Mouse (Mus musculus) ES-Bruce4 (cell line): ENCODE measurements at regions not wholly inside any gene's neighbourhood (a gene's known extent, or its start where the extent isn't known, plus 50 kb on each side); places are given as distances from the start of the nearest gene placed in this dataset.
"Not testable (repeated sequence)": the region's sequence is repeated elsewhere in the genome, so short reads cannot be mapped to it uniquely, and the experiment has no call there.

Source experiments
- H3K27ac ChIP-seq: 2 replicates; pipeline ENCODE4 v1.5.1; 2012; ENCODE audit warnings: low read length, inconsistent platforms; ENCODE audit not compliant: insufficient read depth
- H3K27me3 ChIP-seq: 2 replicates; pipeline ENCODE4 v1.6.1; 2012; ENCODE audit warnings: mild to moderate bottlenecking, low read length, inconsistent platforms; ENCODE audit not compliant: control insufficient read depth, poor library complexity, insufficient read depth, severe bottlenecking
- H3K36me3 ChIP-seq: 2 replicates; pipeline ENCODE4 v1.6.1; 2012; ENCODE audit warnings: inconsistent platforms, mild to moderate bottlenecking, low read length, moderate library complexity; ENCODE audit not compliant: control insufficient read depth, poor library complexity, insufficient read depth, severe bottlenecking
- H3K4me1 ChIP-seq: one replicate; pipeline ENCODE4 v1.8.1; 2011; ENCODE audit warnings: low read length; ENCODE audit not compliant: control insufficient read depth, insufficient read depth
- H3K4me3 ChIP-seq: 2 replicates; pipeline ENCODE4 v1.5.1; 2011; ENCODE audit warnings: low read depth, mild to moderate bottlenecking, low read length
- H3K9ac ChIP-seq: 2 replicates; pipeline ENCODE4 v1.6.1; 2012; ENCODE audit warnings: low read depth, mild to moderate bottlenecking, inconsistent platforms; ENCODE audit not compliant: poor library complexity, severe bottlenecking
- H3K9me3 ChIP-seq: replicated peaks from 2 replicates; pipeline ENCODE4 v1.6.1; 2012; ENCODE audit warnings: mild to moderate bottlenecking, low read length, inconsistent platforms; ENCODE audit not compliant: control insufficient read depth, poor library complexity, insufficient read depth, severe bottlenecking
- CTCF ChIP-seq: IDR thresholded peaks from one replicate; pipeline ENCODE4 v1.8.1; 2011; ENCODE audit warnings: low read depth, low read length
- EP300 ChIP-seq: IDR thresholded peaks from 2 replicates; pipeline ENCODE4 v1.6.1; 2011; ENCODE audit warnings: low read depth, low read length; ENCODE audit not compliant: insufficient read depth
- POLR2A ChIP-seq: IDR thresholded peaks from one replicate; pipeline ENCODE4 v1.8.1; 2011; ENCODE audit warnings: low read length; ENCODE audit not compliant: insufficient read depth

- H3K4me1 ChIP-seq, result no peaks in the 10 kb centered on the region
- no peak for TF ChIP-seq EP300
- TF ChIP-seq POLR2A, result no peak
- no peak for TF ChIP-seq CTCF
- no peaks in the 10 kb centered on the region for H3K27me3 ChIP-seq
- no peak overlapping the region for H3K27ac ChIP-seq
- H3K9ac ChIP-seq, result no peak overlapping the region
- H3K9me3 ChIP-seq, result no peaks in the 10 kb centered on the region
- no peak overlapping the region for H3K4me3 ChIP-seq
- no peaks in the 10 kb centered on the region for H3K36me3 ChIP-seq
Measured at GRCm38 (mm10) chr11:114486455-114486854, 181.9 kb upstream of the Rpl38 start.

GRCm38 (mm10) chr11:114485429-114485828 lies 182.9 kb upstream of the Rpl38 start:
- H3K27ac ChIP-seq, result no peak overlapping the region
- H3K27me3 ChIP-seq, result no peaks in the 10 kb centered on the region
- peak overlapping the region; percentile 21 for H3K4me3 ChIP-seq
- H3K9me3 ChIP-seq, result no peaks in the 10 kb centered on the region
- no peaks in the 10 kb centered on the region for H3K36me3 ChIP-seq
- H3K9ac ChIP-seq, result no peak overlapping the region
- TF ChIP-seq POLR2A (peak; percentile 39), CTCF (no peak), EP300 (no peak)
- H3K4me1 ChIP-seq, result no peaks in the 10 kb centered on the region

- no peaks in the 10 kb centered on the region for H3K36me3 ChIP-seq
- H3K9me3 ChIP-seq, result no peaks in the 10 kb centered on the region
- no peak overlapping the region for H3K4me3 ChIP-seq
- H3K4me1 ChIP-seq, result no peaks in the 10 kb centered on the region
- TF ChIP-seq CTCF (no peak), POLR2A (no peak), EP300 (no peak)
- no peaks in the 10 kb centered on the region for H3K27me3 ChIP-seq
- no peak overlapping the region for H3K27ac ChIP-seq
- no peak overlapping the region for H3K9ac ChIP-seq
Measured at GRCm38 (mm10) chr11:114484668-114484953, 183.7 kb upstream of the Rpl38 start.

- H3K4me1 ChIP-seq, result no peaks in the 10 kb centered on the region
- no peaks in the 10 kb centered on the region for H3K36me3 ChIP-seq
- no peak overlapping the region for H3K4me3 ChIP-seq
- H3K9me3 ChIP-seq, result no peaks in the 10 kb centered on the region
- TF ChIP-seq CTCF (no peak), EP300 (no peak), POLR2A (no peak)
- H3K27me3 ChIP-seq, result no peaks in the 10 kb centered on the region
- H3K27ac ChIP-seq, result no peak overlapping the region
- H3K9ac ChIP-seq, result no peak overlapping the region
Measured at GRCm38 (mm10) chr11:114483823-114484667, 184.3 kb upstream of the Rpl38 start.

- not testable (repeated sequence) for H3K9me3 ChIP-seq, H3K36me3 ChIP-seq, H3K27me3 ChIP-seq
Measured at GRCm38 (mm10) chr11:114483350-114483749, 185.0 kb upstream of the Rpl38 start.

GRCm38 (mm10) chr11:114482070-114482469 lies 186.3 kb upstream of the Rpl38 start:
- H3K27ac ChIP-seq, result no peak overlapping the region
- H3K9me3 ChIP-seq, result no peaks in the 10 kb centered on the region
- H3K4me3 ChIP-seq, result no peak overlapping the region
- no peaks in the 10 kb centered on the region for H3K4me1 ChIP-seq
- TF ChIP-seq POLR2A (no peak), CTCF (no peak), EP300 (no peak)
- no peak overlapping the region for H3K9ac ChIP-seq
- no peaks in the 10 kb centered on the region for H3K27me3 ChIP-seq
- H3K36me3 ChIP-seq, result no peaks in the 10 kb centered on the region

More at GRCm38 (mm10) chr11:114483350-114483749, 185.0 kb upstream of the Rpl38 start:
- not testable (repeated sequence) for H3K4me1 ChIP-seq, H3K9ac ChIP-seq, H3K4me3 ChIP-seq, H3K27ac ChIP-seq
